Mouse (Mus musculus): ENCODE measurements around the gene Cped1.

Gene Cped1

GRCm38 (mm10) chr6:22000086-22000485 is 14.4 kb downstream of the Cped1 start:
- DNase-seq (ENCODE audit: low read depth, low spot score) = no peak

- no peak for DNase-seq (ENCODE audit: low read depth, low spot score)
Observed at GRCm38 (mm10) chr6:22000881-22001280, 15.2 kb downstream of the Cped1 start.

- DNase-seq (ENCODE audit: low read depth, low spot score) = no peak
Observed at GRCm38 (mm10) chr6:22001284-22001916, 15.7 kb downstream of the Cped1 start.

GRCm38 (mm10) chr6:22002521-22003199 is 16.9 kb downstream of the Cped1 start:
- DNase-seq (ENCODE audit: low read depth, low spot score) = no peak

- DNase-seq (ENCODE audit: low read depth, low spot score) = peak; percentile 73
Observed at GRCm38 (mm10) chr6:22003200-22003587, 17.5 kb downstream of the Cped1 start.

- no peak for DNase-seq (ENCODE audit: low read depth, low spot score)
Observed at GRCm38 (mm10) chr6:22003959-22004543, 18.3 kb downstream of the Cped1 start.

- no peak for DNase-seq (ENCODE audit: low read depth, low spot score)
Observed at GRCm38 (mm10) chr6:22008346-22008745, 22.6 kb downstream of the Cped1 start.

- no peak for DNase-seq (ENCODE audit: low read depth, low spot score)
Observed at GRCm38 (mm10) chr6:22010258-22010657, 24.5 kb downstream of the Cped1 start.

GRCm38 (mm10) chr6:22010761-22011281 is 25.1 kb downstream of the Cped1 start:
- no peak for DNase-seq (ENCODE audit: low read depth, low spot score)

GRCm38 (mm10) chr6:22011546-22011945 is 25.8 kb downstream of the Cped1 start:
- no peak for DNase-seq (ENCODE audit: low read depth, low spot score)

GRCm38 (mm10) chr6:22012099-22012498 is 26.4 kb downstream of the Cped1 start:
- DNase-seq (ENCODE audit: low read depth, low spot score) = no peak

- DNase-seq (ENCODE audit: low read depth, low spot score) = no peak
Observed at GRCm38 (mm10) chr6:22012501-22012900, 26.8 kb downstream of the Cped1 start.

GRCm38 (mm10) chr6:22013394-22013793 is 27.7 kb downstream of the Cped1 start:
- DNase-seq (ENCODE audit: low read depth, low spot score) = no peak

- no peak for DNase-seq (ENCODE audit: low read depth, low spot score)
Observed at GRCm38 (mm10) chr6:22014291-22014911, 28.7 kb downstream of the Cped1 start.

GRCm38 (mm10) chr6:22017631-22018030 is 31.9 kb downstream of the Cped1 start:
- DNase-seq (ENCODE audit: low read depth, low spot score) = no peak

- no peak for DNase-seq (ENCODE audit: low read depth, low spot score)
Observed at GRCm38 (mm10) chr6:22018768-22019445, 33.2 kb downstream of the Cped1 start.

GRCm38 (mm10) chr6:22019637-22020036 is 33.9 kb downstream of the Cped1 start:
- no peak for DNase-seq (ENCODE audit: low read depth, low spot score)

GRCm38 (mm10) chr6:22020696-22021095 is 35.0 kb downstream of the Cped1 start:
- no peak for DNase-seq (ENCODE audit: low read depth, low spot score)

- DNase-seq (ENCODE audit: low read depth, low spot score) = no peak
Observed at GRCm38 (mm10) chr6:22021315-22021714, 35.6 kb downstream of the Cped1 start.

- DNase-seq (ENCODE audit: low read depth, low spot score) = no peak
Observed at GRCm38 (mm10) chr6:22024168-22024567, 38.5 kb downstream of the Cped1 start.

- DNase-seq (ENCODE audit: low read depth, low spot score) = peak; percentile 70
Observed at GRCm38 (mm10) chr6:22025584-22026357, 40.1 kb downstream of the Cped1 start.

All from mesoderm, embryonic 11.5 days (tissue).